Mouse (Mus musculus) kidney, adult 11 months (tissue): ENCODE measurements around the gene Mrps17.

ENCODE experiments used
- DNase-seq: peaks from one replicate; pipeline ENCODE4 v3.0.0; 2022

Mrps17 gene

GRCm38 (mm10) chr5:129742903-129743488 lies 27.7 kb downstream of the Mrps17 start:
- no peak for DNase-seq

GRCm38 (mm10) chr5:129744050-129744449 lies 28.8 kb downstream of the Mrps17 start:
- DNase-seq, result no peak

GRCm38 (mm10) chr5:129756886-129757285 lies 41.6 kb downstream of the Mrps17 start:
- no peak for DNase-seq

GRCm38 (mm10) chr5:129759929-129760480 lies 44.7 kb downstream of the Mrps17 start:
- DNase-seq, result peak; percentile 74

GRCm38 (mm10) chr5:129761865-129762540 lies 46.7 kb downstream of the Mrps17 start:
- no peak for DNase-seq

GRCm38 (mm10) chr5:129770443-129771355 lies 55.4 kb downstream of the Mrps17 start:
- peak; percentile 80 for DNase-seq
